Mouse (Mus musculus) forebrain, embryonic 14.5 days (tissue): Measurements from ENCODE around the gene Baiap2l1. TPM values are rescaled to one million over a fixed set of nuclear protein-coding genes. Genes with fewer than 3 reads are reported as not detected.

Source experiments
- ATAC-seq: fragments of 200-750 bp; cut with Nextera tagmentation; 2 replicates; pipeline ENCODE4 v1.8.0; 2017; ENCODE audit warnings: mild to moderate bottlenecking, moderate library complexity
- DNase-seq: peaks from one replicate; pipeline ENCODE4 v3.0.0-alpha.2; 2015; ENCODE audit warnings: low spot score
- H3K27ac ChIP-seq: fragments of 300-500 bp; sonication (generic); 2 replicates; pipeline ENCODE4 v1.5.1; 2014; ENCODE audit warnings: low read depth, mild to moderate bottlenecking, control low read depth, low read length, moderate library complexity
- H3K27me3 ChIP-seq: fragments of 300-500 bp; sonication (generic); replicated peaks from 2 replicates; pipeline ENCODE4 v1.6.1; 2014; ENCODE audit warnings: low read length, control low read depth, mixed read lengths; ENCODE audit not compliant: control insufficient read depth, insufficient read depth
- H3K36me3 ChIP-seq: fragments of 300-500 bp; sonication (generic); 2 replicates; pipeline ENCODE4 v1.6.1; 2014; ENCODE audit warnings: low read length, control low read depth; ENCODE audit not compliant: control insufficient read depth, insufficient read depth
- H3K4me1 ChIP-seq: fragments of 300-500 bp; sonication (generic); 2 replicates; pipeline ENCODE4 v1.6.1; 2014; ENCODE audit warnings: antibody characterized with exemption, low read length, control low read depth; ENCODE audit not compliant: control insufficient read depth, insufficient read depth
- H3K4me2 ChIP-seq: fragments of 300-500 bp; sonication (generic); 2 replicates; pipeline ENCODE4 v1.6.1; 2014; ENCODE audit warnings: mild to moderate bottlenecking, control low read depth, low read length
- H3K4me3 ChIP-seq: fragments of 300-500 bp; sonication (generic); 2 replicates; pipeline ENCODE4 v1.5.1; 2014; ENCODE audit warnings: low read depth, low read length, control low read depth
- H3K9ac ChIP-seq: fragments of 300-500 bp; sonication (generic); 2 replicates; pipeline ENCODE4 v1.6.1; 2014; ENCODE audit warnings: mild to moderate bottlenecking, low read length, control low read depth, moderate library complexity
- H3K9me3 ChIP-seq: fragments of 300-500 bp; sonication (generic); replicated peaks from 2 replicates; pipeline ENCODE4 v1.6.1; 2016; ENCODE audit warnings: low read length, control low read depth, mixed read lengths; ENCODE audit not compliant: control insufficient read depth
- WGBS: fragments of 180-500 bp; shearing (Covaris S2); extraction: QIAGEN DNeasy Blood & Tissue Kit; methylation state at CpG from one replicate; pipeline ENCODE4 v1.1.7; 2014; 5-methylcytosine and 5-hydroxymethylcytosine counted together
- polyA plus RNA-seq: library from polyadenylated mRNA; unstranded; fragments of >200 nt; fragmentation: Nextera tagmentation; extraction: Ambion mirVana; gene quantifications from 2 replicates; pipeline ENCODE4 v1.2.1, GENCODE M21; 2014

The Baiap2l1 gene
- polyA plus RNA-seq, 1 experiment from 2014 or later, result 0.81 TPM

DNA sequence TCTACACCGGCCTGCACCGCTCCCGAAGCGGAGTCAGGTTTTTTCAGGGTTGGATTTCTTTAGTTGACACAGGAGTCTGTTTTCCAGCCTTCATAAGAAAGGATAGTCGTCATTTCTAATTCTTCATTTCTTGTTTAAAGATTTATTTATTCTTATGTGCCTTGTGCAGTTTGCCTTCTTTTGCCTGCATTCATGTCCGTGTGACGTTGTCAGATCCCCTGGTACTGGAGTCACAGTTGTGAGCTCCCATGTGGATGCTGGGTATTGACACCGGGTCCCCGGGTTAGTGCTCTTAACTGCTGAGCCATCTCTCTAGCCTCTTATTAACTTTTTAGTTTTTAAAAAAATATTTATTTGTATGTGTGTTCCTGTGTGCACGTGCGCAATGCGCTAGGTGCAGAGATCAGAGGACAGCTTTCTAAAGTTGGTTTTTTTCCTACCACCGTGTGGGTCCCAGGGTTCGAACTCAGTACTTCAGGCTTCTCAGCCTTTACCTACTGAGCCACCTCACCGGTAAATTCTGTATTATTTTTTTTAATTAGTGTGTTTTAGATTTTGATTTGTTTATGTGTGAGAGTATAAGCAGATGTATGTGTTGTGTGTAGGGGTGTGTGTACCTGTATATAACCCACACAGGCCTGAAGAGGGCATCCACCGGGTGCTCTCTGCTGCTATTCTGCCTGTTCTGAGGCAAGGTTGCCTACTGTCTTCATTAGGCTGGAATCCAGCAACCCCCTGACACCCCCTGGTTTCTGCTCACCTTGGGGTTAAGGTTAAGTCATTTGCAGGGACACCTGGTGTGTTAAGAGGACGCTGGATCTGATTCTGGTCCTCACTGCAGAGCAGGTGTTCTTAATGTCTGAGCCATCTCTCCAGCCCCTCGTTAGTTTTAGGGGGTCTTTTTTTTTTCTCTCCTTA lies 133.8 kb downstream of the Baiap2l1 start:
- H3K4me1 ChIP-seq, result peaks cover 10% of the 10 kb centered on the region
- peak; percentile 45 for ATAC-seq
- DNase-seq, result no peak
- WGBS, result 25% methylated on average over 18 of the region's 18 CpGs
- H3K4me2 ChIP-seq, result peak overlapping the region; percentile 69
- no peaks in the 10 kb centered on the region for H3K27me3 ChIP-seq
- peak overlapping the region; percentile 80 for H3K27ac ChIP-seq
- H3K36me3 ChIP-seq, result no peaks in the 10 kb centered on the region
- H3K9ac ChIP-seq, result peak overlapping the region; percentile 74
- H3K4me3 ChIP-seq, result peak overlapping the region; percentile 67
- no peaks in the 10 kb centered on the region for H3K9me3 ChIP-seq

DNA sequence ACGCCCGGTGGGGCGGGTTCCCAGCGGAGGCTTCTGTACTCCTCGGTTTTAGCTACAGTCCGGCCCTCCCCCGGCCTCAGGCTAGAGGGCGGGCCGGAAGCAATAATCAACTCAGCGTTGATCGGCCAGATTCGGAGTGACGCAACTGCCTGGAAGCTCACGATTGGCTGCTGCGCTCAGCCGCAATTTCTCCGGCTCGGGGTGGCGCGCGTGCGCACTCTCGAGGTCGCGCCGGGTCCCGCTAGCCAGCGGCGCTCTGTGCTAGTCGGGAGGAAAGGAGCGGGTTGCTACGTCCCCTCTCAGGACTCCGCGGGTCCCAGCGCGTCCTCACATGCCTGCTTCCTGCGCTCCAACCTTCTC lies 134.4 kb downstream of the Baiap2l1 start, which contains the start of gene Tecpr1:
TSS of gene Tecpr1 (minus strand) at position 113 of the 360 bp plus-strand sequence.
- ATAC-seq (peak; percentile 98), DNase-seq (peak; percentile 98)
- H3K4me1 ChIP-seq, result peaks cover 10% of the 10 kb centered on the region
- peak within 1 kb of the TSS; percentile 67 for H3K4me3 ChIP-seq
- H3K36me3 ChIP-seq, result no peaks in the 10 kb centered on the region
- peak within 1 kb of the TSS; percentile 74 for H3K9ac ChIP-seq
- peak within 1 kb of the TSS; percentile 80 for H3K27ac ChIP-seq
- no peaks in the 10 kb centered on the region for H3K27me3 ChIP-seq
- H3K4me2 ChIP-seq, result peak within 1 kb of the TSS; percentile 69
- H3K9me3 ChIP-seq, result no peaks in the 10 kb centered on the region
- WGBS, result under 1% methylated on average over 37 of the region's 37 CpGs

DNA sequence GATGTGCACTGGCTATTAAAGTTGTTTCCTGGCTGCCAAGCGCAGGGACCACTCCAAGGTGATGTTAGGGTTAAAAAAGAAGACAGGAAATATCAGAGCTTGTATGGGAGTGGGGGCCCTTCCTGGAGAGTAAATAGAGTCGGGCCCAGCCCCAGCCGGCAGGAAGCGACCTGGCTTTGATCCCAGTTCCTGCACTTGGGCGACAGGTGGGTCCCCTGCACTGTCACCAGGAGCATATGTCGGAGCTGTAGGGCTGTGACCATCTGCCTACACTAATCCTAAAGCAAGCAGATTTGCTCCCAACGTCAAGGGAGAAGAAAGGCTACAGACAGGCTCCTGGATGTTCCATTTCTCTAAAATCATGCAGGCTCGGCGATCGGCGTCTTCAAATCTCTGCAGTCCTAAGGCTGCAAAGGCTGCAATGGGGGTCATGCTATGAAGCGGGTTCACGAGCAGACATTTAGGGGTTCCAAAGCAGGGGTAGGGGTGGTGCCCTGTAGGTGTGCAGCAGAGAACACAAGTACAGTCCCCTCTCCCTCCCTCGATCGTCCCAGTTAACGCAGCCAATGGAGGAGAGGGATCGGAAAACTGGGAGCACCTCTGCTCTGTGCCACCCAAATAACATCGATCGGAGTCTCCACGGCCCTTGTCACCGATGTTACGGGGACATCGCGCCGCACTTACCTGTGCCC lies 135.0 kb downstream of the Baiap2l1 start:
- Histone ChIP-seq H3K36me3 (no peaks in the 10 kb centered on the region), H3K4me3 (peak overlapping the region; percentile 67), H3K4me1 (peaks cover 10% of the 10 kb centered on the region), H3K9ac (peak overlapping the region; percentile 74), H3K27me3 (no peaks in the 10 kb centered on the region), H3K4me2 (peak overlapping the region; percentile 69), H3K27ac (peak overlapping the region; percentile 62), H3K9me3 (no peaks in the 10 kb centered on the region)
- DNase-seq (peak; percentile 52), ATAC-seq (peak; percentile 74)
- 5% methylated on average over 22 of the region's 25 CpGs for WGBS

DNA sequence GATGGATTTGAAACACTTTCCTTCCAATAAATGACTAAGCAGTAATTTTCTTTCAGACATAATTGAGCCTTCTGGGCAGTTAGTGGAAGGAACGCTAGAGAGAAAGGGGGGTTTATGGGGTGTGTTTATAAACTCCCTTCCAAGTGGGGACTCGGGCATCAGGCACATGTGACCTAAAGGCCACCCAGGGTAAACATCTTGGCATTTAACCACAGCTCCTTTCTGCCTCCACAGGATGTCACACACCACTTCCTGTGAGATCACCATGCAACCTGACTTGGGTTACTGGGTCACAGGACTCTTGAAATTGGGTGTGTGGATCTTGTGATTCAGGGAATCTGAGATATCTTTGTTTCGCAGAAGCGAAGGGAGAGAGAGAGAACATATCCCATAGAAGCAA lies 136.6 kb downstream of the Baiap2l1 start:
- DNase-seq (no peak), ATAC-seq (no peak)
- no peak overlapping the region for H3K9ac ChIP-seq
- 78% methylated on average over 4 of the region's 4 CpGs for WGBS
- no peak overlapping the region for H3K27ac ChIP-seq
- H3K9me3 ChIP-seq, result no peaks in the 10 kb centered on the region
- H3K4me3 ChIP-seq, result no peak overlapping the region
- no peak overlapping the region for H3K4me2 ChIP-seq
- peaks cover 10% of the 10 kb centered on the region for H3K4me1 ChIP-seq
- H3K27me3 ChIP-seq, result no peaks in the 10 kb centered on the region
- peaks cover 10% of the 10 kb centered on the region for H3K36me3 ChIP-seq

DNA sequence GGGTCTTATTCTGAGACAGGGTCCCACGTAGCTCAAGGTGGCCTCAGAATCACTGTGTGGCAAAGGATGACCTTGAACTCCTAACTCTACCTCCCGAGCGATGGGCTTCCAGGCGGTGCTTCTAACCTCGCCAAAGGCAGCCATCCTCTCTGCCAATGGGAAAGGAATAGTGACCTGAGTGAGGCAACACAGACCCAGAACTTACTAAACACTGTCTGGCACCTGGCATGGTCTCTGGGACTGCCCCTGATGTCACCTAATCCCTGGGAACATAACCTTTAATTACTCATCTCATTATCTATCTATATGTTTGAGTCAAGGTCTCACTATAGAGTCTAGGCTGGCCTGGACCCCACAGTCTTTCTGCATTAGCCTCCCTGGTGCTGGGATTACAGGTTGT lies 138.0 kb downstream of the Baiap2l1 start:
- no peak overlapping the region for H3K4me3 ChIP-seq
- WGBS, result 92% methylated on average over 5 of the region's 5 CpGs
- H3K9ac ChIP-seq, result no peak overlapping the region
- no peak overlapping the region for H3K27ac ChIP-seq
- peaks cover 10% of the 10 kb centered on the region for H3K4me1 ChIP-seq
- no peaks in the 10 kb centered on the region for H3K9me3 ChIP-seq
- no peaks in the 10 kb centered on the region for H3K27me3 ChIP-seq
- H3K36me3 ChIP-seq, result peaks cover 22% of the 10 kb centered on the region
- H3K4me2 ChIP-seq, result no peak overlapping the region
- DNase-seq, result no peak
- no peak for ATAC-seq

DNA sequence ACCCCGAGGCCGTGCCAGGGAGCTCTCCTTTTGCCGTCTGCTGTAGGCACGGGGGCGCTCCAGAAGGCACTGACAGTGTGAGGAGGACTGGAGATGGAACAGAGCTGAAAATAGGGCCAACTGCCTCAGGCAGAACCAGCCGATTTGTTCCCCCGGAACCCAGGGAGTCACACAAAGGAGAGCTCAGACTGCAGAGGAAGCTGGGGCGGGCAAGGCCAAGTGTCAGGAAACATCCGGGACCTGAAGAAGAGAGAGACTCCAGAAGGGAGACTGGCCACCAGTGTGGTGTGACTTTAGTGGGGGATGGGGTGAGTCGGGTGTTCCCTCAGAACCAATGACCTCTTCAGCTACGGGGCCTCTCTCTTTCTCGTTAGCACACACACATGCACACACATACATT lies 138.6 kb downstream of the Baiap2l1 start:
- Histone ChIP-seq H3K9me3 (no peaks in the 10 kb centered on the region), H3K4me3 (no peak overlapping the region), H3K4me2 (no peak overlapping the region), H3K27ac (no peak overlapping the region), H3K36me3 (peaks cover 23% of the 10 kb centered on the region), H3K9ac (no peak overlapping the region), H3K4me1 (peaks cover 10% of the 10 kb centered on the region), H3K27me3 (no peaks in the 10 kb centered on the region)
- ATAC-seq, result no peak
- 77% methylated on average over 12 of the region's 12 CpGs for WGBS
- no peak for DNase-seq

DNA sequence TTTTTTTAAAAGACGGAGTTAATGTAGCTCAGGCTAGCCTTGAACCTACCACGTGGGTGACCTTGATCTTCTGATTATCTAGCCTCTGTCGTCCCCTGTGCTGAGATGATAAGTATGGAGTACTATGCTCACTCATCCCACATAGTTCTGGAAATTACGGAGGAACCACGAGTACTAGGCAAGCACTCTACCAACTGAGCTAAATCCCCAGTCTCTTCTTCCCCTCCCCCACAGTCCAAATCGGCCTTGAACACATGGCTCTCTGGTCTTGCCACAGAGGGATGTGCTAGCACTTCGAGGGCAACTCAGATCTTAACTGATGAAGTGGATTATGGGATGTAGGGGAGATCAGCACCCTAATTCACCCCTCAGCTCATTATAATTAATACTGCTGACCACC lies 139.9 kb downstream of the Baiap2l1 start:
- Histone ChIP-seq H3K4me3 (no peak overlapping the region), H3K4me2 (no peak overlapping the region), H3K27ac (no peak overlapping the region), H3K9me3 (no peaks in the 10 kb centered on the region), H3K4me1 (peaks cover 10% of the 10 kb centered on the region), H3K27me3 (no peaks in the 10 kb centered on the region), H3K36me3 (peaks cover 34% of the 10 kb centered on the region), H3K9ac (no peak overlapping the region)
- ATAC-seq (no peak), DNase-seq (no peak)
- WGBS, result 91% methylated on average over 7 of the region's 7 CpGs

DNA sequence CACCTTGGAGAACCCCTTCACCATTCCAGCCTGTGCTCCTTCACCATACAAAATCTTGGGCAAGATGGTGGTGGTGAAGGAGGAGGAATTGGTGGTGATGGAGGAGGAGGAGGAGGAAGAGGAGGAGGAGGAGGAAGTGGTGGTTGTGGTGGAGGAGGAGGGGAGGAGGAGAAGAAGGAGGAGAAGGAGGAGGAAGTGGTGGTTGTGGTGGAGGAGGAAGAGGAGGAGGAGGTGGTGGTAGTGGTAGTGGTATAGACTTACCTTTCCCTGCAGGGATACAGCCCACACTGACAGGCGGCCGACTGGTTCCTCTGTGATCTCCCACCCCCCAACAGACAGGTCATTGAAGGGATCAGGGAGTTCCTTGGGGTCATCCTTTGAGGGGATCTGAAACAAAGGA lies 141.9 kb downstream of the Baiap2l1 start:
- 96% methylated on average over 2 of the region's 2 CpGs for WGBS
- no peak overlapping the region for H3K4me3 ChIP-seq
- no peaks in the 10 kb centered on the region for H3K4me1 ChIP-seq
- H3K9ac ChIP-seq, result no peak overlapping the region
- DNase-seq (no peak), ATAC-seq (no peak)
- no peak overlapping the region for H3K4me2 ChIP-seq
- H3K27me3 ChIP-seq, result no peaks in the 10 kb centered on the region
- H3K27ac ChIP-seq, result no peak overlapping the region
- H3K9me3 ChIP-seq, result no peaks in the 10 kb centered on the region
- peaks cover 51% of the 10 kb centered on the region for H3K36me3 ChIP-seq
